Mouse (Mus musculus): ENCODE measurements around the gene Thbs2. TPM values are rescaled to one million over a fixed set of nuclear protein-coding genes. Genes with fewer than 3 reads are reported as not detected.

Thbs2 gene
- polyA plus RNA-seq, 1 experiment from 2014 or later: 2.4 TPM

GRCm38 (mm10) chr17:14693048-14693993 is 714 bp downstream of the Thbs2 start:
- Histone ChIP-seq H3K4me3 (ENCODE audit: low read depth, low read length) (peak overlapping the region; percentile 9; the same call in 1 of the 2 replicates), H3K9ac (ENCODE audit: low read length) (peak overlapping the region; percentile 30; the same call in 1 of the 2 replicates), H3K27ac (ENCODE audit: low read depth, low read length) (no peak overlapping the region), H3K36me3 (ENCODE audit: control insufficient read depth, insufficient read depth, low read length) (no peaks in the 10 kb centered on the region), H3K4me2 (ENCODE audit: low read depth, low read length, severe bottlenecking) (peak overlapping the region; percentile 41), H3K9me3 (ENCODE audit: control insufficient read depth, low read length) (no peaks in the 10 kb centered on the region), H3K27me3 (ENCODE audit: control insufficient read depth, insufficient read depth, low read length) (no peaks in the 10 kb centered on the region), H3K4me1 (replicated peaks; ENCODE audit: control insufficient read depth, insufficient read depth, low read length) (peaks cover 7% of the 10 kb centered on the region)
- 3% methylated on average over 9 of the region's 9 CpGs for WGBS
- DNase-seq (ENCODE audit: low spot score): peak; percentile 53
- peak; percentile 63; the same call in 1 of the 2 replicates for ATAC-seq (replicated peaks; ENCODE audit: low FRiP score)

GRCm38 (mm10) chr17:14691901-14692300 is 2.1 kb downstream of the Thbs2 start:
- Histone ChIP-seq H3K9ac (ENCODE audit: low read length) (no peak overlapping the region), H3K27ac (ENCODE audit: low read depth, low read length) (no peak overlapping the region), H3K27me3 (ENCODE audit: control insufficient read depth, insufficient read depth, low read length) (no peaks in the 10 kb centered on the region), H3K36me3 (ENCODE audit: control insufficient read depth, insufficient read depth, low read length) (no peaks in the 10 kb centered on the region), H3K4me3 (ENCODE audit: low read depth, low read length) (no peak overlapping the region), H3K4me1 (replicated peaks; ENCODE audit: control insufficient read depth, insufficient read depth, low read length) (peaks cover 7% of the 10 kb centered on the region), H3K9me3 (ENCODE audit: control insufficient read depth, low read length) (no peaks in the 10 kb centered on the region), H3K4me2 (ENCODE audit: low read depth, low read length, severe bottlenecking) (no peak overlapping the region)
- WGBS: 73% methylated on average over 6 of the region's 6 CpGs
- DNase-seq (ENCODE audit: low spot score): no peak
- ATAC-seq (replicated peaks; ENCODE audit: low FRiP score): no peak

- Histone ChIP-seq H3K36me3 (ENCODE audit: control insufficient read depth, insufficient read depth, low read length) (no peaks in the 10 kb centered on the region), H3K9me3 (ENCODE audit: control insufficient read depth, low read length) (no peaks in the 10 kb centered on the region), H3K4me3 (ENCODE audit: low read depth, low read length) (no peak overlapping the region), H3K4me2 (ENCODE audit: low read depth, low read length, severe bottlenecking) (no peak overlapping the region), H3K27ac (ENCODE audit: low read depth, low read length) (no peak overlapping the region), H3K4me1 (replicated peaks; ENCODE audit: control insufficient read depth, insufficient read depth, low read length) (peaks cover 7% of the 10 kb centered on the region), H3K9ac (ENCODE audit: low read length) (no peak overlapping the region), H3K27me3 (ENCODE audit: control insufficient read depth, insufficient read depth, low read length) (no peaks in the 10 kb centered on the region)
- DNase-seq (ENCODE audit: low spot score) (no peak), ATAC-seq (replicated peaks; ENCODE audit: low FRiP score) (no peak)
- 78% methylated on average over 4 of the region's 4 CpGs for whole genome bisulfite sequencing
Measured at GRCm38 (mm10) chr17:14691197-14691596, 2.8 kb downstream of the Thbs2 start.

GRCm38 (mm10) chr17:14682836-14683235 is 11.2 kb downstream of the Thbs2 start:
- no peaks in the 10 kb centered on the region for H3K27me3 ChIP-seq (ENCODE audit: control insufficient read depth, insufficient read depth, low read length)
- H3K4me3 ChIP-seq (ENCODE audit: low read depth, low read length): no peak overlapping the region
- ATAC-seq (replicated peaks; ENCODE audit: low FRiP score): no peak
- no peak for DNase-seq (ENCODE audit: low spot score)
- no peak overlapping the region for H3K9ac ChIP-seq (ENCODE audit: low read length)
- no peaks in the 10 kb centered on the region for H3K4me1 ChIP-seq (replicated peaks; ENCODE audit: control insufficient read depth, insufficient read depth, low read length)
- WGBS: 93% methylated on average over 7 of the region's 7 CpGs
- H3K4me2 ChIP-seq (ENCODE audit: low read depth, low read length, severe bottlenecking): no peak overlapping the region
- H3K36me3 ChIP-seq (ENCODE audit: control insufficient read depth, insufficient read depth, low read length): no peaks in the 10 kb centered on the region
- no peaks in the 10 kb centered on the region for H3K9me3 ChIP-seq (ENCODE audit: control insufficient read depth, low read length)
- no peak overlapping the region for H3K27ac ChIP-seq (ENCODE audit: low read depth, low read length)

GRCm38 (mm10) chr17:14681047-14681446 is 13.0 kb downstream of the Thbs2 start:
- Histone ChIP-seq H3K4me3 (ENCODE audit: low read depth, low read length) (no peak overlapping the region), H3K36me3 (ENCODE audit: control insufficient read depth, insufficient read depth, low read length) (no peaks in the 10 kb centered on the region), H3K27me3 (ENCODE audit: control insufficient read depth, insufficient read depth, low read length) (no peaks in the 10 kb centered on the region), H3K9me3 (ENCODE audit: control insufficient read depth, low read length) (no peaks in the 10 kb centered on the region), H3K4me1 (replicated peaks; ENCODE audit: control insufficient read depth, insufficient read depth, low read length) (no peaks in the 10 kb centered on the region), H3K4me2 (ENCODE audit: low read depth, low read length, severe bottlenecking) (no peak overlapping the region), H3K27ac (ENCODE audit: low read depth, low read length) (no peak overlapping the region), H3K9ac (ENCODE audit: low read length) (no peak overlapping the region)
- no peak for ATAC-seq (replicated peaks; ENCODE audit: low FRiP score)
- WGBS: 89% methylated on average over 12 of the region's 12 CpGs
- no peak for DNase-seq (ENCODE audit: low spot score)

GRCm38 (mm10) chr17:14677198-14677597 is 16.8 kb downstream of the Thbs2 start:
- Histone ChIP-seq H3K4me2 (ENCODE audit: low read depth, low read length, severe bottlenecking) (no peak overlapping the region), H3K27me3 (ENCODE audit: control insufficient read depth, insufficient read depth, low read length) (no peaks in the 10 kb centered on the region), H3K9me3 (ENCODE audit: control insufficient read depth, low read length) (no peaks in the 10 kb centered on the region), H3K4me1 (replicated peaks; ENCODE audit: control insufficient read depth, insufficient read depth, low read length) (no peaks in the 10 kb centered on the region), H3K27ac (ENCODE audit: low read depth, low read length) (no peak overlapping the region), H3K9ac (ENCODE audit: low read length) (no peak overlapping the region), H3K36me3 (ENCODE audit: control insufficient read depth, insufficient read depth, low read length) (no peaks in the 10 kb centered on the region), H3K4me3 (ENCODE audit: low read depth, low read length) (no peak overlapping the region)
- ATAC-seq (replicated peaks; ENCODE audit: low FRiP score): no peak
- DNase-seq (ENCODE audit: low spot score): no peak
- WGBS: 78% methylated on average over 8 of the region's 8 CpGs

GRCm38 (mm10) chr17:14675517-14675916 is 18.5 kb downstream of the Thbs2 start:
- 91% methylated on average over 2 of the region's 2 CpGs for WGBS

GRCm38 (mm10) chr17:14672402-14672801 is 21.6 kb downstream of the Thbs2 start:
- Histone ChIP-seq H3K27ac (ENCODE audit: low read depth, low read length) (no peak overlapping the region), H3K9ac (ENCODE audit: low read length) (no peak overlapping the region), H3K27me3 (ENCODE audit: control insufficient read depth, insufficient read depth, low read length) (no peaks in the 10 kb centered on the region), H3K9me3 (ENCODE audit: control insufficient read depth, low read length) (no peaks in the 10 kb centered on the region), H3K4me3 (ENCODE audit: low read depth, low read length) (no peak overlapping the region), H3K4me2 (ENCODE audit: low read depth, low read length, severe bottlenecking) (no peak overlapping the region), H3K36me3 (ENCODE audit: control insufficient read depth, insufficient read depth, low read length) (no peaks in the 10 kb centered on the region), H3K4me1 (replicated peaks; ENCODE audit: control insufficient read depth, insufficient read depth, low read length) (no peaks in the 10 kb centered on the region)
- DNase-seq (ENCODE audit: low spot score) (no peak), ATAC-seq (replicated peaks; ENCODE audit: low FRiP score) (no peak)
- WGBS: 31% methylated on average over 5 of the region's 5 CpGs

More at GRCm38 (mm10) chr17:14675517-14675916, 18.5 kb downstream of the Thbs2 start:
- DNase-seq (ENCODE audit: low spot score): no peak
- Histone ChIP-seq H3K9me3 (ENCODE audit: control insufficient read depth, low read length) (no peaks in the 10 kb centered on the region), H3K36me3 (ENCODE audit: control insufficient read depth, insufficient read depth, low read length) (no peaks in the 10 kb centered on the region), H3K4me1 (replicated peaks; ENCODE audit: control insufficient read depth, insufficient read depth, low read length) (no peaks in the 10 kb centered on the region), H3K27me3 (ENCODE audit: control insufficient read depth, insufficient read depth, low read length) (no peaks in the 10 kb centered on the region), H3K9ac (ENCODE audit: low read length) (no peak overlapping the region), H3K27ac (ENCODE audit: low read depth, low read length) (no peak overlapping the region), H3K4me2 (ENCODE audit: low read depth, low read length, severe bottlenecking) (no peak overlapping the region), H3K4me3 (ENCODE audit: low read depth, low read length) (no peak overlapping the region)
- ATAC-seq (replicated peaks; ENCODE audit: low FRiP score): no peak
